Mouse (Mus musculus): ENCODE measurements at regions not wholly inside any gene's neighbourhood (a gene's known extent, or its start where the extent isn't known, plus 50 kb on each side); places are given as distances from the start of the nearest gene placed in this dataset.
A peak's percentile ranks its signal among the peaks of the same experiment; 100 is the strongest.

DNA sequence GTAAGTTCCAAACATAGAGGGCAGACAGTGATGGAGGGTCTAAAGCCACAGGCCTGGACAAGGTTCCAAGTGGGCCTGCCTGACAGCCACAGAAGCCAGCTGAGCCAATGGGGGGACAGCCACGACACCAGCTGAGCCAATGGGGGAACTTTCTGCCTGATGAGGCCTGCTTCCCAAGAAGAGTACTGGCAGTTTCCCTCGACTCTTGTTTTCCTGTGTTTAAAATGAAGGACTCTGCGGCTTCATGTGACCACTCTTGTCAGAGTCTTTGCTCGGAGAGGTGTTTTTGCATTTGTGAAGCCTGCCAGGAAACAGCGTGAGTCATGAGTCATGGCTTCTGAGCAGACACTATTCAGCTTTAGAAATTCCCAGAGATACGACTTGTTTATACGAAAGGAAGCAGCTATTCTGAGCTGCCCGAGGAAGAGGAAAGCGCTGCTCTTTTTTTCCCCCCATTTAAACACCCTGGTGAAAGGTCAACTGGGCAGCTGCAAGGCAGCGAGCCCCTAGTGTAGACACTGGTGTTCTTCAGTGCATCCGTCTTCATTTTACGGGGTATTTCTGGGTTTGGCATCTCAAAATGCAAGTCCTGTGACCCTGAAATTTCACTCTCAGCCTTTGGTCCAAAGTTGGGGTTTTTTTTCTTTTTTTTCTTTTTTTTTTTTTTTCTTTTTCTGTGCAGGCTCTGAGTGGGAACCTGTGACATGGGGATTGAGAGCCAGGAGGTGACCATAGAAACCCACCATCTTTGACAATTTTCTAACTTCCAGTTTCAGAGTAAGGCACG, 183.5 kb upstream of the Klf7 start:
- H3K27ac ChIP-seq (ENCODE audit: low read depth, low read length), result peak overlapping the region; percentile 76
- no peak overlapping the region for H3K4me3 ChIP-seq (ENCODE audit: low read length)
- H3K9ac ChIP-seq (ENCODE audit: low read depth, low read length), result no peak overlapping the region
- no peaks in the 10 kb centered on the region for H3K27me3 ChIP-seq (ENCODE audit: control insufficient read depth, insufficient read depth, low read length)
- no peaks in the 10 kb centered on the region for H3K9me3 ChIP-seq (ENCODE audit: control insufficient read depth, low read length)
- H3K4me1 ChIP-seq (ENCODE audit: control insufficient read depth, insufficient read depth, low read length), result no peaks in the 10 kb centered on the region; the same call in 1 of the 2 replicates
- no peaks in the 10 kb centered on the region for H3K36me3 ChIP-seq (ENCODE audit: control insufficient read depth, insufficient read depth, low read length)
- peak; percentile 76; the same call in 1 of the 2 replicates for ATAC-seq (ENCODE audit: low FRiP score, low TSS enrichment)
- WGBS, result 41% methylated on average over 13 of the region's 13 CpGs
- 0 out of 2 replicates have a peak overlapping the region, but pooled peaks have one; percentile 10 for H3K4me2 ChIP-seq (replicated peaks; ENCODE audit: low read depth, low read length)

DNA sequence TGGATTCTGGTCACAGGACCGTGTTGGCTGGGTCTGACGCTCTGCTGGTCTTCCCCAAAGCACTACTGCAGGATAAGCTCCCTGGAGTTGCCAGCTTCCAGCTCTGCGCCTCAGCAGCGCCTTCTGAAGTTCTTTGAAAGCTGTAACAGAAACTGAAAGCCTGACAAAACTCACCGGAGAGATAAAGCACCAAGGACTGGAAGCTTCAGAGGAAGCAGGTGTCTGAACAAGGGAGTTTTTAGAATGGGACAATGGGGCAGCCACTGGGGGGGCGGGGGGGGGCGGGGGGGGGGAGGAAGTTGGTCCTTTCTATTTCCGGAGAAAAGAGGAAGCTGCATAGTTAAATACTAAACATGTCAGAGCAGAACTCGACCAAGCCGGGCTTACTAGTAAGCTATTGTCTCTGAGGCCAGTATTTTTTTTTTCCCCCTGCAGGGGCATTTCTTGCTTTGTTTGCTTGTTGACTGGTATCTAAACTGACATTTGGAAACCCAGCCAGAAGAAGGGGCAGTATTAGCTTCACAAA, 180.8 kb upstream of the Klf7 start:
- ATAC-seq (ENCODE audit: low FRiP score, low TSS enrichment), result no peak
- H3K4me3 ChIP-seq (ENCODE audit: low read length), result no peak overlapping the region
- H3K27me3 ChIP-seq (ENCODE audit: control insufficient read depth, insufficient read depth, low read length), result no peaks in the 10 kb centered on the region
- no peaks in the 10 kb centered on the region for H3K36me3 ChIP-seq (ENCODE audit: control insufficient read depth, insufficient read depth, low read length)
- peak overlapping the region; percentile 33; the same call in 1 of the 2 replicates for H3K27ac ChIP-seq (ENCODE audit: low read depth, low read length)
- H3K9me3 ChIP-seq (ENCODE audit: control insufficient read depth, low read length), result no peaks in the 10 kb centered on the region
- H3K4me2 ChIP-seq (replicated peaks; ENCODE audit: low read depth, low read length), result peak overlapping the region; percentile 19
- no peaks in the 10 kb centered on the region for H3K4me1 ChIP-seq (ENCODE audit: control insufficient read depth, insufficient read depth, low read length)
- 0 out of 2 replicates have a peak overlapping the region, but pooled peaks have one; percentile 9 for H3K9ac ChIP-seq (ENCODE audit: low read depth, low read length)
- WGBS, result 20% methylated on average over 9 of the region's 10 CpGs

DNA sequence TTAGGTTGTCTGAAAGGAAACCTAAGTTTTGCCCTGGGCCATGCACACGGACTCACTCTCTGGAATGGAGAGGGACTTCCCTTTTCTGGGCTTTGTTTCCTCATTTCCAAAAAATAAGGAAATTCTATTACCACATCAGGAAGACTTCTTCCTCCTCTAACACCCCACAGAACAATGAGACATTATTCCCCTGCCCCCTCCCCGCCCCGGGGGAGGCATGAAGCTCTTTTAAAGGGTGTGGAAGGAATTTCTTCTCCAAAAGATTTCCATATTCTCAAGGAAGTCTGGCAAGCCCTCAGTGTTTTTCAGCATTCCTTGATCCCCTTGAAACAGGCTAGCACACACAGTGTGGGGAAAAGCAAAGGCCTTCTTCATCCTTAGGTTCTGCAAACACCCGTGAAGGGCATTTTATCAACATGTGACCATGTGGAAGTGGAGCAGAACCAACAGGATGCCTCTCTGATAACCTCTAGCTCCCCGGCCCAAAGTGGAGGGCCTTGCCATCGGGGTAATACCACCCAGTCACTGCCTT, 179.5 kb upstream of the Klf7 start:
- H3K27ac ChIP-seq (ENCODE audit: low read depth, low read length), result peak overlapping the region; percentile 24; the same call in 1 of the 2 replicates
- no peak for ATAC-seq (ENCODE audit: low FRiP score, low TSS enrichment)

DNA sequence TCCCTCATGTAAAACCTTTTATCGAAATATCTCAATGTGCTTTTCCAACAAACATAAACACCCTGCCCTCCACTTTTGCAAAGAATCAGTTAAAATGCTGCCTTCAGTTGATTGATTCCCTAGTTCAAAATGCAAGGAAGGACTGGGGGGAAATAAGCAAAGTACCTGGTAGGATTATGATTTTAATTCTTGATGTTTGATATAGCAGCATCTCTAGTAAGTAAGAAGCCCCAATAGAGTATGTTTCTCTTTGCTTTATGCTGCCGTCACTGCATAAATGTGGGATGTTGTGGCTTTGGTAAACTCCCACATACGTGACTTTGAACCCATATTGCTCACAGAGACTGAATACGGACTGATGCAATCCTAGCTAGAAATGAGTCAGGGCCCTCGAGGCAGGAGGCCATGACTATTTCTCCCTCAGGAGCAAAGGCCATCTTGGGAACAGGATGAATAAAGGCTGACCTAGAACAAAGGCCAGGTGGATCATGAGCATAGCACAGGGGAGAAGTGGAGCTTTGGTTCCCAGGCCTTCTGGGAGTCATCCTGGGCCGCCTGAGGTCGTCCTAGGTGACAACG, 179.0 kb upstream of the Klf7 start:
- H3K36me3 ChIP-seq (ENCODE audit: control insufficient read depth, insufficient read depth, low read length), result no peaks in the 10 kb centered on the region
- no peak for ATAC-seq (ENCODE audit: low FRiP score, low TSS enrichment)
- 0 out of 2 replicates have a peak overlapping the region, but pooled peaks have one; percentile 24 for H3K27ac ChIP-seq (ENCODE audit: low read depth, low read length)
- H3K4me2 ChIP-seq (replicated peaks; ENCODE audit: low read depth, low read length), result no peak overlapping the region
- H3K9me3 ChIP-seq (ENCODE audit: control insufficient read depth, low read length), result no peaks in the 10 kb centered on the region
- no peak overlapping the region for H3K4me3 ChIP-seq (ENCODE audit: low read length)
- no peaks in the 10 kb centered on the region for H3K27me3 ChIP-seq (ENCODE audit: control insufficient read depth, insufficient read depth, low read length)
- H3K4me1 ChIP-seq (ENCODE audit: control insufficient read depth, insufficient read depth, low read length), result no peaks in the 10 kb centered on the region
- H3K9ac ChIP-seq (ENCODE audit: low read depth, low read length), result no peak overlapping the region
- 67% methylated on average over 8 of the region's 8 CpGs for WGBS

More for the DNA sequence above, 179.5 kb upstream of the Klf7 start:
- no peaks in the 10 kb centered on the region for H3K9me3 ChIP-seq (ENCODE audit: control insufficient read depth, low read length)
- no peak overlapping the region for H3K4me2 ChIP-seq (replicated peaks; ENCODE audit: low read depth, low read length)
- H3K27me3 ChIP-seq (ENCODE audit: control insufficient read depth, insufficient read depth, low read length), result no peaks in the 10 kb centered on the region
- no peak overlapping the region for H3K9ac ChIP-seq (ENCODE audit: low read depth, low read length)
- WGBS, result 41% methylated on average over 6 of the region's 6 CpGs
- no peaks in the 10 kb centered on the region for H3K4me1 ChIP-seq (ENCODE audit: control insufficient read depth, insufficient read depth, low read length)
- H3K36me3 ChIP-seq (ENCODE audit: control insufficient read depth, insufficient read depth, low read length), result no peaks in the 10 kb centered on the region
- no peak overlapping the region for H3K4me3 ChIP-seq (ENCODE audit: low read length)

DNA sequence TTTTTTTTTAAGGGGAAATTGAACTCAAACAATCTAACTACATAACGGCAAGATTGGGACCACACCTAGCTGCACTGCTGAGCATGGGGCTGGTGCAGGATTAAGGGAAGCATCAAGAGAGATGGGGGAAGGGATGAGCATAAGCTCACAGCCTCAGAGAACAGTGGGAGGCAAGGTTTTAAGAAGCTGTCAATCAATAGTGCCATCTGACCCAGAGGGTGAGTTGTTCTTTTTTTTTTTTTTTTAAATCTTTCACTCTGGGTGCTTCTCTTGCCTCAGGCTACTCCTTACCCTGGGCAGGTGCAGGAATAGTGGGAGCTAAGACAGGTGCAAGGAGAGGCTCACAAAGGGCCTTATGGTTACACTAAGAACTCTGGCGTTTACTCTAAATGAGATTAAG, 176.9 kb upstream of the Klf7 start:
- no peaks in the 10 kb centered on the region for H3K9me3 ChIP-seq (ENCODE audit: control insufficient read depth, low read length)
- 73% methylated on average over 2 of the region's 2 CpGs for WGBS

DNA sequence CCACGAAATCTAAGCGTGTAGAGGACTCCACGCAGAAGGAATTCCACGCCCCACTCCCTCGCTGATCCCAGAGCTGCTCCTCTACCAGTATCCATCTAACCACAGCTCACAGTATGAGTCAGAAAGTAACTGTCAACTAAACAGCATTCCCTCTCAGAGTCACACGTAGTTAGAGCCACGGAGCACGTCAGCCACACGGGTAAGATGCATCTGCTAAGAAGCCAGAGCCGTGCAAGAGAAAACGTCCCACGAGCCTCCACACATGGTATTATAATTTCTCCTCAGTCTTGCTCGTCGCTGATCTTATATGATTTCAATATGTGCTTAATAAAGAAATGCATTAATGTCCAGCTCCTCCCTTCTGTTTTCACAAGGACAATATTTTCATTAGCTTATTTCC, 176.1 kb upstream of the Klf7 start:
- Histone ChIP-seq H3K4me2 (replicated peaks; ENCODE audit: low read depth, low read length) (no peak overlapping the region), H3K27me3 (ENCODE audit: control insufficient read depth, insufficient read depth, low read length) (no peaks in the 10 kb centered on the region), H3K36me3 (ENCODE audit: control insufficient read depth, insufficient read depth, low read length) (no peaks in the 10 kb centered on the region), H3K27ac (ENCODE audit: low read depth, low read length) (no peak overlapping the region), H3K9me3 (ENCODE audit: control insufficient read depth, low read length) (no peaks in the 10 kb centered on the region), H3K4me3 (ENCODE audit: low read length) (no peak overlapping the region), H3K9ac (ENCODE audit: low read depth, low read length) (no peak overlapping the region), H3K4me1 (ENCODE audit: control insufficient read depth, insufficient read depth, low read length) (peaks cover 4% of the 10 kb centered on the region; the same call in 1 of the 2 replicates)
- no peak for ATAC-seq (ENCODE audit: low FRiP score, low TSS enrichment)
- WGBS, result 90% methylated on average over 14 of the region's 14 CpGs

More for the DNA sequence above, 176.9 kb upstream of the Klf7 start:
- no peak overlapping the region for H3K27ac ChIP-seq (ENCODE audit: low read depth, low read length)
- H3K4me2 ChIP-seq (replicated peaks; ENCODE audit: low read depth, low read length), result no peak overlapping the region
- H3K27me3 ChIP-seq (ENCODE audit: control insufficient read depth, insufficient read depth, low read length), result no peaks in the 10 kb centered on the region
- ATAC-seq (ENCODE audit: low FRiP score, low TSS enrichment), result no peak
- peaks cover 4% of the 10 kb centered on the region; the same call in 1 of the 2 replicates for H3K4me1 ChIP-seq (ENCODE audit: control insufficient read depth, insufficient read depth, low read length)
- H3K36me3 ChIP-seq (ENCODE audit: control insufficient read depth, insufficient read depth, low read length), result no peaks in the 10 kb centered on the region
- no peak overlapping the region for H3K9ac ChIP-seq (ENCODE audit: low read depth, low read length)
- H3K4me3 ChIP-seq (ENCODE audit: low read length), result no peak overlapping the region

DNA sequence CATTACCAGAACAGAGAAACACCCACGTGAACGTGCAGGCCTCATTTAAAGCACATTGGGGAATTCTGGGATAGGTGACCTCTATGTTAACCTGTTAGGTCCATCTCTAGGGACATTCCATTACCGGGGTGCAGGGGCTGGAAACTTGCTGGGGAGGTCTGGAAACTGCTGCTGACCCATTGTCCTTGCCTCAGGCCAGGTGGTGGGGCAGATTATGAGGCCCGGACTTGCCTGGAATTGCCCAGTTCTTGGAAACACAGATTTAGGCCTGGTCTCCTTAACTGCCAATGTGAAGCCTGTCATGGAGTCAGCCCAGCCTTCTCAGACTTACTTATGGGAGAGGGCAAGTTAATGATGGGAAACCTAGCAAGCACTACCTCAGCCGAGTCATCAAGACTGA, 175.3 kb upstream of the Klf7 start:
- Histone ChIP-seq H3K4me1 (ENCODE audit: control insufficient read depth, insufficient read depth, low read length) (peaks cover 4% of the 10 kb centered on the region; the same call in 1 of the 2 replicates), H3K27me3 (ENCODE audit: control insufficient read depth, insufficient read depth, low read length) (no peaks in the 10 kb centered on the region), H3K4me2 (replicated peaks; ENCODE audit: low read depth, low read length) (no peak overlapping the region), H3K27ac (ENCODE audit: low read depth, low read length) (no peak overlapping the region), H3K9me3 (ENCODE audit: control insufficient read depth, low read length) (no peaks in the 10 kb centered on the region), H3K4me3 (ENCODE audit: low read length) (no peak overlapping the region), H3K36me3 (ENCODE audit: control insufficient read depth, insufficient read depth, low read length) (no peaks in the 10 kb centered on the region), H3K9ac (ENCODE audit: low read depth, low read length) (no peak overlapping the region)
- no peak for ATAC-seq (ENCODE audit: low FRiP score, low TSS enrichment)
- WGBS, result 79% methylated on average over 5 of the region's 5 CpGs

DNA sequence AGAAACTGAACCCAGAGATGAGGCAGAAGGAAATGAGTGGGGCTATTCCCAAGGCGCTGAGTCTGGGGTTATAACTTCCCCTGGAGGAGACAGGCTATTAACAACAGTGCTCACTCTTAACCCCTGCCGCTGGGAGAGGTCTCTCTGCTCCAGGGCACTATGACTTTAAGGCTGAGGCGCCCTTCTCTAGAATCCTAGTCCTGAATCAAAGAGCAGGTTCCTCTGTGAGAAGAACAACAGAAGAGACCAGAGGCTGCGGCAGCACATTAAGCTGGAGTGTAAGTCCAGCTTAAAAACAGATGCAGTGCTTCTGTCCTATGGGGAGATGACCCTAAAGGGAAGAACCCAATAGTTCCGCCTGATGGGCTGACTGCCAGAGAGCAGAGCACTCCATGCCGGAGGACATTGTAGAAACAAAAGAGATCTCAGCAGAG, 173.4 kb upstream of the Klf7 start:
- H3K36me3 ChIP-seq (ENCODE audit: control insufficient read depth, insufficient read depth, low read length), result no peaks in the 10 kb centered on the region
- no peak overlapping the region for H3K4me2 ChIP-seq (replicated peaks; ENCODE audit: low read depth, low read length)
- peaks cover 4% of the 10 kb centered on the region; the same call in 1 of the 2 replicates for H3K4me1 ChIP-seq (ENCODE audit: control insufficient read depth, insufficient read depth, low read length)
- no peaks in the 10 kb centered on the region for H3K27me3 ChIP-seq (ENCODE audit: control insufficient read depth, insufficient read depth, low read length)
- WGBS, result 24% methylated on average over 6 of the region's 6 CpGs
- peak overlapping the region; percentile 26; the same call in 1 of the 2 replicates for H3K27ac ChIP-seq (ENCODE audit: low read depth, low read length)
- no peak overlapping the region for H3K4me3 ChIP-seq (ENCODE audit: low read length)
- ATAC-seq (ENCODE audit: low FRiP score, low TSS enrichment), result no peak
- H3K9ac ChIP-seq (ENCODE audit: low read depth, low read length), result no peak overlapping the region
- H3K9me3 ChIP-seq (ENCODE audit: control insufficient read depth, low read length), result no peaks in the 10 kb centered on the region
